Mouse (Mus musculus) CH12F3 (cell line): Measurements from ENCODE around the gene Pigk.

Source experiments
- in situ Hi-C: fragments of 300-500 bp; cut with MboI; formaldehyde crosslinking; loops from 2 replicates; pipeline ENCODE4 v1.14.3; 2020; ENCODE audit warnings: low sequenced_read_pairs

Gene Pigk

GRCm38 (mm10) chr3:152881706-152882105 lies 167.8 kb downstream of the Pigk start:
- in situ Hi-C loops = no loop called here

GRCm38 (mm10) chr3:152883556-152883955 lies 169.7 kb downstream of the Pigk start:
- in situ Hi-C loops = no loop called here

- in situ Hi-C loops = no loop called here
Measured at GRCm38 (mm10) chr3:152886749-152887148, 172.8 kb downstream of the Pigk start.

GRCm38 (mm10) chr3:152888116-152888515 lies 174.2 kb downstream of the Pigk start:
- in situ Hi-C loops = no loop called here

GRCm38 (mm10) chr3:152894935-152895334 lies 181.0 kb downstream of the Pigk start:
- in situ Hi-C loops = no loop called here

- in situ Hi-C loops = no loop called here
Measured at GRCm38 (mm10) chr3:152896111-152896510, 182.2 kb downstream of the Pigk start.

GRCm38 (mm10) chr3:152897196-152897595 lies 183.3 kb downstream of the Pigk start:
- in situ Hi-C loops = no loop called here

GRCm38 (mm10) chr3:152898906-152899305 lies 185.0 kb downstream of the Pigk start:
- in situ Hi-C loops = no loop called here

- in situ Hi-C loops = no loop called here
Measured at GRCm38 (mm10) chr3:152905026-152905425, 191.1 kb downstream of the Pigk start.

GRCm38 (mm10) chr3:152905800-152906199 lies 191.9 kb downstream of the Pigk start:
- in situ Hi-C loops = no loop called here

- in situ Hi-C loops = no loop called here
Measured at GRCm38 (mm10) chr3:152907087-152907486, 193.2 kb downstream of the Pigk start.

GRCm38 (mm10) chr3:152907683-152908082 lies 193.8 kb downstream of the Pigk start:
- in situ Hi-C loops = no loop called here

GRCm38 (mm10) chr3:152911578-152911977 lies 197.7 kb downstream of the Pigk start:
- in situ Hi-C loops = no loop called here

GRCm38 (mm10) chr3:152912216-152913101 lies 198.6 kb downstream of the Pigk start:
- in situ Hi-C loops = no loop called here

GRCm38 (mm10) chr3:152913150-152913549 lies 199.2 kb downstream of the Pigk start:
- in situ Hi-C loops = no loop called here

GRCm38 (mm10) chr3:152913625-152914024 lies 199.7 kb downstream of the Pigk start:
- in situ Hi-C loops = no loop called here

- in situ Hi-C loops = no loop called here
Measured at GRCm38 (mm10) chr3:152914376-152914775, 200.5 kb downstream of the Pigk start.

- in situ Hi-C loops = no loop called here
Measured at GRCm38 (mm10) chr3:152917579-152917978, 203.7 kb downstream of the Pigk start.

GRCm38 (mm10) chr3:152919101-152919500 lies 205.2 kb downstream of the Pigk start:
- in situ Hi-C loops = no loop called here

- in situ Hi-C loops = no loop called here
Measured at GRCm38 (mm10) chr3:152920365-152920764, 206.5 kb downstream of the Pigk start.

GRCm38 (mm10) chr3:152923530-152923929 lies 209.6 kb downstream of the Pigk start:
- in situ Hi-C loops = no loop called here

GRCm38 (mm10) chr3:152925364-152925763 lies 211.5 kb downstream of the Pigk start:
- in situ Hi-C loops = no loop called here

- in situ Hi-C loops = no loop called here
Measured at GRCm38 (mm10) chr3:152926166-152926565, 212.3 kb downstream of the Pigk start.
